Mouse (Mus musculus): ENCODE data around the gene H2-M10.6.
A peak's percentile ranks its signal among the peaks of the same experiment; 100 is the strongest.
"Not testable (repeated sequence)": the region's sequence is repeated elsewhere in the genome, so short reads cannot be mapped to it uniquely, and the experiment has no call there.

DNA sequence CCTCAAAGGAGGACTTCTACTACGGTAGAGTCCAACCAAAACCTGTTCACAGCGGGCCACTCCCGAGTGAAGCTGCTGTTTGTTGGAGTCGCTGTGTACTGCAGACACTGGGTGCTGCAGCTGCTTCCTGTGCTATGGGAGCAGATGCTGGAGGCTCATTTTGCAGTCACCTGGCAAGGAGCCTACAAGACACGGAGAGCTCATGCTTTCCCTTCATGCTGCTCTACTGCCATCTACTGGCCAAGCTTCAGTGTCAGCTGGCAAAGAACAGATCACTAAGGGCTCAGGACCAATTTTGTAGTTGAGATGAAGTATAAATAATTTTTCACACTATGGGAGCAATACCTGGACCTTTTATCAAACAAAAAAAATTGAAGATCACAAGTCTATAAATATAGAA lies 14.0 kb downstream of the H2-M10.6 start:
- TF ChIP-seq CTCF (IDR thresholded peaks at IDR 0.05; ENCODE audit: low read depth) = peak; percentile 78
- TF ChIP-seq EP300 (IDR thresholded peaks at IDR 0.05; ENCODE audit: low read depth) = not testable (repeated sequence)
